Mouse (Mus musculus) hindbrain, embryonic 11.5 days (tissue): ENCODE results near the gene Atp5g2. TPM values are rescaled to one million over a fixed set of nuclear protein-coding genes. Genes with fewer than 3 reads are reported as not detected.

ENCODE experiments used
- ATAC-seq: fragments of 200-750 bp; cut with Nextera tagmentation; 2 replicates; pipeline ENCODE4 v1.8.0; 2017; ENCODE audit warnings: mild to moderate bottlenecking, moderate TSS enrichment, moderate library complexity; ENCODE audit not compliant: low FRiP score
- DNase-seq: peaks from one replicate; pipeline ENCODE4 v3.0.0-alpha.2; 2015; ENCODE audit warnings: low spot score
- H3K27ac ChIP-seq: fragments of 300-500 bp; sonication (generic); 2 replicates; pipeline ENCODE4 v1.5.1; 2014; ENCODE audit warnings: mild to moderate bottlenecking, low read depth, low read length
- H3K27me3 ChIP-seq: fragments of 300-500 bp; sonication (generic); 2 replicates; pipeline ENCODE4 v1.6.1; 2014; ENCODE audit warnings: mild to moderate bottlenecking, low read length, moderate library complexity, mixed read lengths; ENCODE audit not compliant: control insufficient read depth, insufficient read depth
- H3K36me3 ChIP-seq: fragments of 300-500 bp; sonication (generic); 2 replicates; pipeline ENCODE4 v1.6.1; 2014; ENCODE audit warnings: mild to moderate bottlenecking, low read length, moderate library complexity, mixed read lengths; ENCODE audit not compliant: control insufficient read depth, insufficient read depth
- H3K4me1 ChIP-seq: fragments of 300-500 bp; sonication (generic); replicated peaks from 2 replicates; pipeline ENCODE4 v1.6.1; 2014; ENCODE audit warnings: low read length, mixed read lengths; ENCODE audit not compliant: control insufficient read depth, insufficient read depth
- H3K4me2 ChIP-seq: fragments of 300-500 bp; sonication (generic); replicated peaks from 2 replicates; pipeline ENCODE4 v1.6.1; 2014; ENCODE audit warnings: mild to moderate bottlenecking, low read depth, low read length
- H3K4me3 ChIP-seq: fragments of 300-500 bp; sonication (generic); 2 replicates; pipeline ENCODE4 v1.5.1; 2014; ENCODE audit warnings: low read depth, low read length
- H3K9ac ChIP-seq: fragments of 300-500 bp; sonication (generic); 2 replicates; pipeline ENCODE4 v1.6.1; 2014; ENCODE audit warnings: low read depth, low read length
- H3K9me3 ChIP-seq: fragments of 300-500 bp; sonication (generic); 2 replicates; pipeline ENCODE4 v1.6.1; 2016; ENCODE audit warnings: low read length; ENCODE audit not compliant: control insufficient read depth
- WGBS: fragments of 180-500 bp; shearing (Covaris S2); extraction: QIAGEN DNeasy Blood & Tissue Kit; methylation state at CpG from one replicate; pipeline ENCODE4 v1.1.7; 2014; 5-methylcytosine and 5-hydroxymethylcytosine counted together
- polyA plus RNA-seq: library from polyadenylated mRNA; unstranded; fragments of >200 nt; fragmentation: Nextera tagmentation; extraction: Ambion mirVana; gene quantifications from 2 replicates; pipeline ENCODE4 v1.2.1, GENCODE M21; 2014

Atp5g2 gene
- polyA plus RNA-seq, 1 experiment from 2014 or later = 66.0 TPM

DNA sequence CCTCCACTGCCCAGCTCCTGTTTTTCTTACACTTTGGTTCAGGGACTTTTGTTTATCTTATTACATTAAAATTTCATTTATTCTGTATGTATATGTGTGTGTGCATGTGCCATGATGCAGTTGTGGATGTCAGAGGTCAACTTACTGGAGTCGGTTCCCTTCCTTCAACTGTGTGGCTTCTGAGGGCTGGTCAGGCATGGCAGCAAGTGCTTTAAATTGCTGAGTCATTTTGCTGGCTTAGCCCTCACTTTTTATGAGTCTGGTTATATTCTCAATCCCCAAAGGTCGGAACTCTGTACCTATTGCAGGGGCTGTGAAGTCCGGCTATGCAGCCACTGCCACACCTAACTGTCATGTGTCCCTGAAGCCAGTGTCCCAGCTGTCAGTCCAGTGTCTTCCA lies 30.8 kb upstream of the Atp5g2 start:
- no peak for DNase-seq
- H3K4me2 ChIP-seq = no peak overlapping the region
- ATAC-seq = no peak
- no peaks in the 10 kb centered on the region for H3K36me3 ChIP-seq
- H3K4me1 ChIP-seq = no peaks in the 10 kb centered on the region; the same call in 1 of the 2 replicates
- no peaks in the 10 kb centered on the region for H3K9me3 ChIP-seq
- H3K27ac ChIP-seq = no peak overlapping the region
- WGBS = 89% methylated on average over 3 of the region's 3 CpGs
- H3K4me3 ChIP-seq = no peak overlapping the region
- no peak overlapping the region for H3K9ac ChIP-seq
- H3K27me3 ChIP-seq = peaks cover 7% of the 10 kb centered on the region

DNA sequence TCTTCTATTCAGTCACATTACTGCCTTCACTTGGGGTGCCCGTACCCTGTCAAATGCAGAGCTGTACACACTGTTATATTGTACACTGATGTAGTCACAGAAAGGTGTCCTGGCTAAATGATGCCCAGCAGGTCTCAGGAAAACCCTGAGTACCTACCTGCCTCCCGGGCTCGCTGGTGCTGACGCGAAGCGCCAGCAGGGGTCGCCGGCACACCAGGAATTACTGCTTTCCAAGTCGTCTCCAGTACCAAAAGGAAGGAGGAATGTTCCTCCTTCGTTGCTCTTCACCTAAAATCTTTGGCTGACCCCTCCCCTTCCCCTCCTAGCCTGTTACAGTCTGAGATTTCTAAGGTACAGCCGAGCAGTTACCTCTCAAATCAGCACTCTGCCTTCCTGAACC lies 26.0 kb upstream of the Atp5g2 start:
- 1% methylated on average over 11 of the region's 11 CpGs for WGBS

GRCm38 (mm10) chr15:102696899-102697298 lies 24.7 kb upstream of the Atp5g2 start:
- Histone ChIP-seq H3K4me3 (no peak overlapping the region), H3K27ac (no peak overlapping the region), H3K27me3 (peaks cover 50% of the 10 kb centered on the region), H3K4me2 (no peak overlapping the region), H3K36me3 (no peaks in the 10 kb centered on the region), H3K9me3 (no peaks in the 10 kb centered on the region), H3K9ac (no peak overlapping the region), H3K4me1 (peaks cover 7% of the 10 kb centered on the region)
- DNase-seq = no peak
- WGBS = 45% methylated on average over 3 of the region's 3 CpGs
- ATAC-seq = no peak

More for the DNA sequence above, 26.0 kb upstream of the Atp5g2 start:
- DNase-seq (peak; percentile 84), ATAC-seq (no peak)
- Histone ChIP-seq H3K4me3 (no peak overlapping the region), H3K9me3 (no peaks in the 10 kb centered on the region), H3K4me2 (no peak overlapping the region), H3K4me1 (peaks cover 4% of the 10 kb centered on the region), H3K27ac (no peak overlapping the region), H3K36me3 (no peaks in the 10 kb centered on the region), H3K9ac (no peak overlapping the region), H3K27me3 (peaks cover 47% of the 10 kb centered on the region)

- H3K4me3 ChIP-seq = peak overlapping the region; percentile 30; the same call in 1 of the 2 replicates
- no peaks in the 10 kb centered on the region for H3K36me3 ChIP-seq
- DNase-seq = peak; percentile 57
- H3K9me3 ChIP-seq = no peaks in the 10 kb centered on the region
- H3K27me3 ChIP-seq = peaks cover 50% of the 10 kb centered on the region
- ATAC-seq = peak; percentile 33; the same call in 1 of the 2 replicates
- no peak overlapping the region for H3K27ac ChIP-seq
- 0% methylated on average over 11 of the region's 11 CpGs for WGBS
- no peak overlapping the region for H3K9ac ChIP-seq
- H3K4me2 ChIP-seq = peak overlapping the region; percentile 65
- H3K4me1 ChIP-seq = peaks cover 9% of the 10 kb centered on the region
These were observed 21.4 kb upstream of the Atp5g2 start for GRCm38 (mm10) chr15:102693600-102693999.

DNA sequence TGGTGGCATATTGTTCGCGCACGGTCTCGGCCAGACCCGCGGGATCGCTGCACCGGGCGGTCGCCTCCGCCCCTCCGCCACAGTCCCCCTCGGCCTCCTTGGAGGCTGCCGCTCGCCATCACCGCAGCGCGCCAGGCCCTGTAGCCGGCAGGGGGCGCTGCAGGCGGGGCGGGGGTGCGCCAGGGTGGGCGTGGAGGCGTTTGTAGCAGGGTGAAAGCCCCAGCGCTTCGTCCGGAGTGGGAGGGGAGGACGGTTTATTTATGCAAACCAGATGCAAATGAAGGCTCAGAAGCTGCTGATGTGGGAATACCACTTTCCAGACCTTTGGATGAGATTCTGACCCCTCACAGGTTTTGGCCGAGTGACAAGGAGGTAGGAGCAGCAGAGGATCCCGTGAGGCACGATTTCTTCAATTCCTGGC lies 20.8 kb upstream of the Atp5g2 start:
- Histone ChIP-seq H3K27ac (no peak overlapping the region; the same call in 1 of the 2 replicates), H3K4me1 (peaks cover 9% of the 10 kb centered on the region), H3K36me3 (no peaks in the 10 kb centered on the region), H3K9me3 (no peaks in the 10 kb centered on the region), H3K9ac (no peak overlapping the region), H3K4me3 (peak overlapping the region; percentile 30), H3K4me2 (peak overlapping the region; percentile 65), H3K27me3 (peaks cover 50% of the 10 kb centered on the region)
- ATAC-seq (peak; percentile 87), DNase-seq (peak; percentile 92)
- WGBS = 2% methylated on average over 32 of the region's 32 CpGs

DNA sequence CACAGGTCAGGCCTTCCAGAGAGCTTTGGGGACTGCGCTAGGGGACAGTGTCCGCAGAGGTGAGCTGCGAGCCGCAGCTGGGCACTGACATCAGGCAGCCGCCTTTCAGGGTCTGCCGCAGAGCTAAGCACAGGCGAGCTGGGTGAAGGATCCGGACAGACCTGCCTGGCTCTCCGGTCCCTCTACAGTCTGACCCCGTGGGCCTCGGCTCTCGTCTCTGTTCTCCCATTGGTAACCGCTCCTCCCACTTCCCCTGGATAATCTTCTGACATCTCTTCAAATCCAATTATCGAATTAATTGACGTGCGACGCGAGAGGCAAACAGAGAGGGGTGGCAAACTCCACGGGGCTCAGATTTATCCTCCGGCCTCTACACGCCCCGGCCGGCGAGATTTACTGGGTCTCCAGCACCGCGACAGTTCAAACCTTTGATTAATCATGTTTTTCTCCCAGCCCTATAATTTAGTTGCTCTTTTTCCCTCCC lies 20.2 kb upstream of the Atp5g2 start:
- no peaks in the 10 kb centered on the region for H3K36me3 ChIP-seq
- H3K9me3 ChIP-seq = no peaks in the 10 kb centered on the region
- 2% methylated on average over 26 of the region's 26 CpGs for WGBS
- H3K4me2 ChIP-seq = peak overlapping the region; percentile 65
- H3K9ac ChIP-seq = peak overlapping the region; percentile 8; the same call in 1 of the 2 replicates
- peak overlapping the region; percentile 30 for H3K4me3 ChIP-seq
- H3K27ac ChIP-seq = no peak overlapping the region; the same call in 1 of the 2 replicates
- DNase-seq (peak; percentile 69), ATAC-seq (peak; percentile 73)
- peaks cover 9% of the 10 kb centered on the region for H3K4me1 ChIP-seq
- peaks cover 50% of the 10 kb centered on the region for H3K27me3 ChIP-seq

DNA sequence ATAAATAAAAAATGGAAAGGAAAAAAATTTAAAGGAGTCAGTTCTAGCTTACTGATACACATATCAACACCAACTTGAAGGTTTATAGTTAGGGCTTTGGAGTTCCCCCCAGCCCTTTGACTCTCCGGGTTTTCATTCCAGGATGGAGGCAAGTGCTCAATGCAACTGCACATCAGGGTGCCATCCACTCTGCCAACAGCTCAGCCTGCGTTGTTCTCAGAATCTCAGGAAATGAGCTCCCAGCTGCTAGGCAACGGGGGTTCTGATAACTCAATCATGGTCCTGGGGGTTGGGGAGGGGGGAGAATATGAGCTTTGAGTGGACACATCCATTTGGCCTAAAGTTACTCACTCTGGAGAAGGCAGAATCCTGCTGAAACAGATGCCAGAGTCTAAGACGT lies 13.6 kb upstream of the Atp5g2 start:
- Histone ChIP-seq H3K27ac (no peak overlapping the region), H3K4me3 (no peak overlapping the region), H3K27me3 (peaks cover 5% of the 10 kb centered on the region; the same call in 1 of the 2 replicates), H3K36me3 (no peaks in the 10 kb centered on the region), H3K4me1 (no peaks in the 10 kb centered on the region), H3K4me2 (no peak overlapping the region), H3K9me3 (no peaks in the 10 kb centered on the region), H3K9ac (no peak overlapping the region)
- ATAC-seq (no peak), DNase-seq (no peak)
- WGBS = 7% methylated on average over 4 of the region's 4 CpGs

GRCm38 (mm10) chr15:102683670-102684069 lies 11.5 kb upstream of the Atp5g2 start:
- Histone ChIP-seq H3K4me3 (no peak overlapping the region), H3K9ac (no peak overlapping the region), H3K27me3 (no peaks in the 10 kb centered on the region), H3K4me1 (no peaks in the 10 kb centered on the region), H3K36me3 (no peaks in the 10 kb centered on the region), H3K4me2 (no peak overlapping the region), H3K27ac (no peak overlapping the region), H3K9me3 (no peaks in the 10 kb centered on the region)
- WGBS = 0% methylated on average over 1 of the region's 1 CpGs
- peak; percentile 43 for DNase-seq
- no peak for ATAC-seq

GRCm38 (mm10) chr15:102676345-102676744 lies 4.2 kb upstream of the Atp5g2 start:
- Histone ChIP-seq H3K9ac (no peak overlapping the region), H3K9me3 (no peaks in the 10 kb centered on the region), H3K36me3 (no peaks in the 10 kb centered on the region), H3K27ac (no peak overlapping the region), H3K27me3 (no peaks in the 10 kb centered on the region), H3K4me1 (peaks cover 8% of the 10 kb centered on the region; the same call in 1 of the 2 replicates), H3K4me3 (no peak overlapping the region), H3K4me2 (no peak overlapping the region)
- DNase-seq (no peak), ATAC-seq (no peak)
- whole genome bisulfite sequencing = 86% methylated on average over 2 of the region's 2 CpGs
